Mouse (Mus musculus) heart, embryonic 14.5 days (tissue): ENCODE data around the gene Nop2. TPM values are rescaled to one million over a fixed set of nuclear protein-coding genes. Genes with fewer than 3 reads are reported as not detected.

Experiments used
- ATAC-seq: fragments of 200-750 bp; cut with Nextera tagmentation; 2 replicates; pipeline ENCODE4 v1.8.0; 2017; ENCODE audit warnings: low read depth, moderate TSS enrichment; ENCODE audit not compliant: insufficient number of reproducible peaks, insufficient read depth, low FRiP score
- H3K27ac ChIP-seq, 2 experiments: fragments of 200-500 bp in 1 of 2; fragments of 300-500 bp in 1 of 2; sonication (generic) in 1 of 2; replicated peaks in 1 of 2; 2 replicates each; pipeline ENCODE4 v1.5.1; 2012 to 2014; ENCODE audit warnings: low read depth in 2 of 2, low read length in 2 of 2, control low read depth in 1 of 2, mild to moderate bottlenecking in 1 of 2, mixed read lengths in 1 of 2; ENCODE audit not compliant: control insufficient read depth in 1 of 2, insufficient read depth in 1 of 2
- H3K27me3 ChIP-seq: fragments of 300-500 bp; sonication (generic); 2 replicates; pipeline ENCODE4 v1.6.1; 2014; ENCODE audit warnings: mild to moderate bottlenecking, low read length, control low read depth; ENCODE audit not compliant: control insufficient read depth, insufficient read depth
- H3K36me3 ChIP-seq: fragments of 300-500 bp; sonication (generic); 2 replicates; pipeline ENCODE4 v1.6.1; 2014; ENCODE audit warnings: mild to moderate bottlenecking, control low read depth, low read length, mixed read lengths; ENCODE audit not compliant: control insufficient read depth, insufficient read depth
- H3K4me1 ChIP-seq, 2 experiments: fragments of 200-500 bp in 1 of 2; fragments of 300-500 bp in 1 of 2; sonication (generic) in 1 of 2; 2 replicates each; pipeline ENCODE4 v1.6.1; 2012 to 2014; ENCODE audit warnings: low read length in 2 of 2, control low read depth in 1 of 2, mixed read lengths in 1 of 2; ENCODE audit not compliant: control insufficient read depth in 2 of 2, insufficient read depth in 2 of 2
- H3K4me2 ChIP-seq: fragments of 300-500 bp; sonication (generic); 2 replicates; pipeline ENCODE4 v1.6.1; 2014; ENCODE audit warnings: mild to moderate bottlenecking, low read length
- H3K4me3 ChIP-seq, 2 experiments: fragments of 200-500 bp in 1 of 2; fragments of 300-500 bp in 1 of 2; sonication (generic) in 1 of 2; 2 replicates each; pipeline ENCODE4 v1.5.1; 2012 to 2014; ENCODE audit warnings: low read length in 2 of 2, mild to moderate bottlenecking in 2 of 2, control low read depth in 1 of 2, low read depth in 1 of 2, moderate library complexity in 1 of 2; ENCODE audit not compliant: control insufficient read depth in 1 of 2, insufficient read depth in 1 of 2
- H3K9ac ChIP-seq: fragments of 300-500 bp; sonication (generic); 2 replicates; pipeline ENCODE4 v1.6.1; 2014; ENCODE audit warnings: mild to moderate bottlenecking, low read length
- H3K9me3 ChIP-seq: fragments of 300-500 bp; sonication (generic); 2 replicates; pipeline ENCODE4 v1.6.1; 2016; ENCODE audit warnings: low read length, control low read depth; ENCODE audit not compliant: control insufficient read depth
- WGBS: fragments of 180-500 bp; shearing (Covaris S2); extraction: QIAGEN DNeasy Blood & Tissue Kit; methylation state at CpG from one replicate; pipeline ENCODE4 v1.1.7; 2014; 5-methylcytosine and 5-hydroxymethylcytosine counted together
- polyA plus RNA-seq: library from polyadenylated mRNA; unstranded; fragments of >200 nt; fragmentation: Nextera tagmentation; extraction: Ambion mirVana; gene quantifications from 2 replicates; pipeline ENCODE4 v1.2.1, GENCODE M21; 2014

The Nop2 gene
- polyA plus RNA-seq, 1 experiment from 2014 or later: 35.3 TPM

- H3K27ac ChIP-seq: no peak overlapping the region
- H3K9me3 ChIP-seq: no peaks in the 10 kb centered on the region
- no peak overlapping the region for H3K9ac ChIP-seq
- no peak overlapping the region for H3K4me2 ChIP-seq
- H3K27me3 ChIP-seq: no peaks in the 10 kb centered on the region
- H3K4me3 ChIP-seq: no peak overlapping the region
- H3K36me3 ChIP-seq: peaks cover 70% of the 10 kb centered on the region
- ATAC-seq: no peak
- WGBS: 88% methylated on average over 8 of the region's 8 CpGs
- H3K4me1 ChIP-seq: peaks cover 14 to 23% of the 10 kb centered on the region in 2 experiments
Measured at GRCm38 (mm10) chr6:125142436-125142835, 10.7 kb downstream of the Nop2 start.

- Histone ChIP-seq H3K9ac (no peak overlapping the region), H3K4me3 (no peak overlapping the region), H3K4me2 (no peak overlapping the region), H3K4me1 (peaks cover 20 to 30% of the 10 kb centered on the region in 2 experiments), H3K27ac (no peak overlapping the region), H3K27me3 (no peaks in the 10 kb centered on the region), H3K9me3 (no peaks in the 10 kb centered on the region), H3K36me3 (peaks cover 64% of the 10 kb centered on the region)
- WGBS: 81% methylated on average over 3 of the region's 3 CpGs
- ATAC-seq: no peak
Measured at GRCm38 (mm10) chr6:125143128-125143527, 11.4 kb downstream of the Nop2 start.

GRCm38 (mm10) chr6:125143904-125144303 lies 12.2 kb downstream of the Nop2 start:
- H3K4me3 ChIP-seq: no peak overlapping the region
- no peak for ATAC-seq
- H3K9me3 ChIP-seq: no peaks in the 10 kb centered on the region
- H3K27me3 ChIP-seq: no peaks in the 10 kb centered on the region
- no peak overlapping the region for H3K27ac ChIP-seq
- H3K4me1 ChIP-seq: peaks cover 26 to 37% of the 10 kb centered on the region in 2 experiments
- H3K36me3 ChIP-seq: peaks cover 56% of the 10 kb centered on the region
- H3K9ac ChIP-seq: no peak overlapping the region
- WGBS: 86% methylated on average over 9 of the region's 9 CpGs
- H3K4me2 ChIP-seq: no peak overlapping the region

- peak within 1 kb of the TSS; percentile 86 to 92 for H3K27ac ChIP-seq
- ATAC-seq: peak; percentile 79
- peak within 1 kb of the TSS; percentile 87 for H3K4me2 ChIP-seq
- H3K36me3 ChIP-seq: peaks cover 45% of the 10 kb centered on the region
- no peaks in the 10 kb centered on the region for H3K27me3 ChIP-seq
- peak within 1 kb of the TSS; percentile 81 to 83 for H3K4me3 ChIP-seq
- WGBS: 0% methylated on average over 15 of the region's 16 CpGs
- H3K9ac ChIP-seq: peak within 1 kb of the TSS; percentile 89
- no peaks in the 10 kb centered on the region for H3K9me3 ChIP-seq
- H3K4me1 ChIP-seq: peaks cover 36 to 47% of the 10 kb centered on the region in 2 experiments
Measured at GRCm38 (mm10) chr6:125145001-125145400, 13.3 kb downstream of the Nop2 start, which contains the start of gene Iffo1. TSS of gene Iffo1 (plus strand) at chr6:125145241.

GRCm38 (mm10) chr6:125145479-125145951 lies 13.8 kb downstream of the Nop2 start:
- under 1% methylated on average over 34 of the region's 35 CpGs for WGBS
- Histone ChIP-seq H3K9ac (peak overlapping the region; percentile 89), H3K27me3 (no peaks in the 10 kb centered on the region), H3K4me1 (peaks cover 36 to 52% of the 10 kb centered on the region in 2 experiments), H3K4me3 (peak overlapping the region; percentile 81 to 83), H3K4me2 (peak overlapping the region; percentile 87), H3K36me3 (peaks cover 40% of the 10 kb centered on the region), H3K9me3 (no peaks in the 10 kb centered on the region), H3K27ac (peak overlapping the region; percentile 86 to 92)
- ATAC-seq: peak; percentile 3; the same call in 1 of the 2 replicates

GRCm38 (mm10) chr6:125146148-125146547 lies 14.4 kb downstream of the Nop2 start:
- 40% methylated on average over 7 of the region's 7 CpGs for WGBS
- Histone ChIP-seq H3K27me3 (no peaks in the 10 kb centered on the region), H3K4me2 (peak overlapping the region; percentile 87), H3K9me3 (no peaks in the 10 kb centered on the region), H3K27ac (peak overlapping the region in 1 of 2 experiments; percentile 92; a peak in 1 of 4 replicates), H3K36me3 (peaks cover 37% of the 10 kb centered on the region), H3K4me3 (peak overlapping the region; percentile 81 to 83), H3K9ac (peak overlapping the region; percentile 89), H3K4me1 (peaks cover 36 to 52% of the 10 kb centered on the region in 2 experiments)
- ATAC-seq: no peak

- Histone ChIP-seq H3K4me1 (peaks cover 36 to 52% of the 10 kb centered on the region in 2 experiments), H3K27ac (peak overlapping the region; percentile 17 to 95; a peak in 2 of 4 replicates), H3K4me3 (peak overlapping the region; percentile 2 to 6; a peak in 1 of 4 replicates), H3K9ac (peak overlapping the region; percentile 70), H3K9me3 (no peaks in the 10 kb centered on the region), H3K36me3 (peaks cover 37% of the 10 kb centered on the region), H3K4me2 (peak overlapping the region; percentile 87), H3K27me3 (no peaks in the 10 kb centered on the region)
- no peak for ATAC-seq
- WGBS: 41% methylated on average over 4 of the region's 4 CpGs
Measured at GRCm38 (mm10) chr6:125146797-125147196, 15.1 kb downstream of the Nop2 start.

GRCm38 (mm10) chr6:125147329-125147728 lies 15.6 kb downstream of the Nop2 start:
- Histone ChIP-seq H3K27me3 (no peaks in the 10 kb centered on the region), H3K27ac (peak overlapping the region; percentile 17 to 95; a peak in 2 of 4 replicates), H3K36me3 (peaks cover 37% of the 10 kb centered on the region), H3K4me1 (peaks cover 36 to 52% of the 10 kb centered on the region in 2 experiments), H3K4me3 (peak overlapping the region; percentile 2 to 6; a peak in 1 of 4 replicates), H3K4me2 (peak overlapping the region; percentile 87), H3K9ac (peak overlapping the region; percentile 70), H3K9me3 (no peaks in the 10 kb centered on the region)
- ATAC-seq: no peak
- 47% methylated on average over 10 of the region's 10 CpGs for WGBS
